Mouse (Mus musculus) megakaryocyte, adult 5-6 weeks (primary cell): ENCODE data around the gene Gm49342. TPM values are rescaled to one million over a fixed set of nuclear protein-coding genes. Genes with fewer than 3 reads are reported as not detected.
A peak's percentile ranks its signal among the peaks of the same experiment; 100 is the strongest.

Experiments used
- ATAC-seq: 2 replicates; pipeline ENCODE4 v1.8.0; 2016; ENCODE audit warnings: mild to moderate bottlenecking, inconsistent platforms; ENCODE audit not compliant: poor library complexity, severe bottlenecking
- total RNA-seq, 2 experiments: library from RNA; stranded (forward) in 1 of 2; stranded (reverse) in 1 of 2; fragments of 153-499, 151-499 nt in 1 of 2; fragments of 221-1000, 200-1000 nt in 1 of 2; gene quantifications; 2 replicates each; pipeline versions ENCODE4 v1.2.3 to v1.2.4; 2015 to 2017

Gene Gm49342
- total RNA-seq, 2 experiments from 2014 or later = 177 TPM; not detected in 1

DNA sequence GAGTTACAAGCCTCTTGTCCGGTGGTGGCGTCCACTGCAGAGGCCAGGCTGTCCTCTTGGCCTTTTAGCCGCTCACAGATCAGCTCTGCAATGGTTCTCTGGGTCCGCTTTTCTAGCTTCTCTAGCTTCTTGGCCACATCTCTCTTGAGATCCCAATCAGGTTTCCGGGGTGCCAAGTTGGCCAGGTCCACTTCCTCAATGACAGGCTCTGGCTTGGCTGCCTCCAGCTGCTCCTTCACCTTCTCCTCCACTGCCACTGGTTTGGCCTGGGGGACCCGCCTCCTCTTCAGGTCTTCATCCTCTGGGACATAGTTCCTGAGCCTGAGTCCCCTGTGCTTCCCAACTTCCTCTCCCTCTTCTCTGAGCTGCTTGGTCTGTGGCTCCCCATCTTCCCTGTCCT is 34.1 kb downstream of the Gm49342 start:
- ATAC-seq = peak; percentile 84

GRCm38 (mm10) chr14:50979631-50980030 is 35.3 kb downstream of the Gm49342 start:
- no peak for ATAC-seq

- no peak for ATAC-seq
Measured at GRCm38 (mm10) chr14:50981207-50981606, 36.9 kb downstream of the Gm49342 start.

GRCm38 (mm10) chr14:50981837-50982236 is 37.5 kb downstream of the Gm49342 start:
- no peak for ATAC-seq

DNA sequence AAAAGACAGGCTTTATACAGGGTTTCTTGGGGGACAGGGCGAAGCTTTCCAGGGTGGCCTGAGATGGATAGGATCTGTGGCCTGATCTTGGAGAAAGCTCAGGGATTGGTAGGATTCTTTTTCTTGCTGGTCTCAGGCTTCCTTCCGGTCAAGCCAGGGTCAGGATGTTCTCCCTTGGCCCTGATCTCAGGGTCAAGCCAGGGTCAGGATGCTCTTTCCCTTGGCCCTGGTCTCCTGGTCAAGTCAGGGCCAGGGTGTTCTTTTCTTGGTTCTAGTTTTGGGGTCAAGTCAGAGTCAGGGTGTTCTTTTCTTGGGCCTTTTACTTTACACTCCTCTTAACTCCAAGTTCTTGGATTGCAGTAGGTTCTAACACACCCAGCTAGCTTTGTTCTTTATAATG is 43.4 kb downstream of the Gm49342 start:
- no peak for ATAC-seq

GRCm38 (mm10) chr14:50991037-50991436 is 46.7 kb downstream of the Gm49342 start:
- no peak for ATAC-seq

- peak; percentile 98 for ATAC-seq
Measured at GRCm38 (mm10) chr14:50997088-50997487, 52.8 kb downstream of the Gm49342 start.

DNA sequence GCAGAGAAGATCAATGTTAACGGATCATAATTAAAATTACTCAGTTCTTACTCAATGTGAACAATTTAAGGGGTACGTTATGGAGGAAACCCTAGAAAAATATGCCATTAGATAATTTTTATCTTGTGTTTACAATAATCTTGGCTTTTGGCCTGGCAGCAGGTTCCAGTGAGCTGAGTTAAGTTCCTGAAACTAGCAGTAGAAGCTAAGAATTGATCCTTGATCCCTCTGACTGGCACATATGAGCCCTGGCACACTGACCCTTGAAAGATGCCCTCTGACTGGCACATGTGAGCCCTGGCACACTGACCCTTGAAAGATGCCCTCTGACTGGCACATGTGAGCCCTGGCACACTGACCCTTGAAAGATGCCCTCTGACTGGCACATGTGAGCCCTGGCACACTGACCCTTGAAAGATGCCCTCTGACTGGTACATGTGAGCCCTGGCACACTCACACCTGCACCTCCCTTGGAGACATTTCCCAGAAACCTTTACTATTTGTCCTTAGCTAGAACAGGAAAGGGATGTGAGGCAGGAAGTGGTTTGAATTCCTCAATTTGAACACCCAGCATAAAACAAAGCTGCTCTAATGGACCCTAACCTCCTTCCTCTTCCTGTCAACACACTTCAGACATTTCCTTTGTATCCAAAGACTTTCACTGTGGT is 53.8 kb downstream of the Gm49342 start:
- ATAC-seq = peak; percentile 30

DNA sequence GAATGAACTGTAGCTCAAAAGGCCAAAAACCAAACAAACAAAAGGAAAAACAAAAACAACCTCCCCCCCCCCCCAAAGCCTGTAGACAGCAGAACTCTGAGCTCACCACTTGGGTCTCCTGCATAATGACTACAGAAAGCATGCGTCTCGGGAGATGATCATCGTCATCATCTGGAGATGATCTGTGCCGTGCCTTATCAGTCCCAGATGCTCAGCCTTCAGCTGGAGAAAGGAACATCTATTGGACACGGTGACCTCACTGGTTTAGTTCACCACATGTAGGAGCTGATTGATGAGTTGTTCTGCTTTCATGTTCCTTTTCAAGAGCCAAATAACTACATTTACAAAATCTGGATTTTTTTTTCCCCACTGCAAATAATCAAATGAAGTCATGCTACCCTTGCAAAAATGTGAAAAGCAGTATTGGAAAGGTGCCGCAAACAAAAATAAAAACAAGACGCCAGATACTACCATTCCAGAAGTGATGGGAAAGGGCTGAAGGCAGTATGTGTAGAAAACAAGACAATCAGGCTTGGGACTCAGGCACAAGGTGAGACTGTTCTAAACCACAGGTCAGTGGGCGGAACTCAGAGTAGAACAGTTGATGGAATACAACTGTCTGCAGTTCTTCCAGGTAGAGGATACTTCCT is 63.0 kb downstream of the Gm49342 start, which contains the start of gene Rnase10:
TSS of gene Rnase10 (plus strand) at position 600 of the 650 bp plus-strand sequence.
- no peak for ATAC-seq

DNA sequence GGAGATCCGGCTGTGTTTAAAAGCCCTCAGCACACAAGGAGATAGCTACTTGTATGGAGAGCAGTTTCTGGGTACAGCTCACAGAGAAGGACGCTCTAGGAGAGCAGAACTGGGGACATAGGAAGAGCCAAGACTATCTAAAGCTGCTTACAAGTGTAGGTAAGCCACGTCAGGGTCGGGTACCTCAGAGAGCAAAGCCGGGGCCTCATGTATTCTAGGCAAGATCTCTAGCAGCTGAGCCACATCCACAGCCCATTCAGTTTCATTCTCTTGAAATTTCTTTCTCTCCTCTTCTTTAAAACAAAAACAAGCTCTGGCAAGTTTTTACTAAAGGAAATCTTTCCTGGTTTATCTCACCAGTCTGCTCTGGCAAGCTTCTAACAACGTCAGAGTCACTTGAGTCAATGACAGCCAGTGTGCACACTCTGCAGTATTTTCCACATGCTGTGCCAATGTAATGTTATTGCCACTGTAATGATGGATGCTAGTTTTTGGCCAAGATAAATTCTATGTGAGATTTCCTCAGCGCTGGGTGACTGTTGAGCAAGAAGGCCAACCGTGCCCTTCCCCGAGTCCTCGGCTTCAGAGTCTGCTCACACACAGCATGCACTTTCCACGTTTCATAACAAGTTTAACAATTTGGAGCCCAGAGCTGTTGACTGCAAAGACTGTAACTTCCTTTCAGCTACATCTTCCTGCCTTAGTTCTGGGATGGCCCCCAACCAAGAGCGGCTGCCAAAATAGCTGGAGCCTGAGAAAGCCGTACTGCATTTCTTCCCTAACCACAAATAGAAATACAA is 63.8 kb downstream of the Gm49342 start:
- ATAC-seq = peak; percentile 74

DNA sequence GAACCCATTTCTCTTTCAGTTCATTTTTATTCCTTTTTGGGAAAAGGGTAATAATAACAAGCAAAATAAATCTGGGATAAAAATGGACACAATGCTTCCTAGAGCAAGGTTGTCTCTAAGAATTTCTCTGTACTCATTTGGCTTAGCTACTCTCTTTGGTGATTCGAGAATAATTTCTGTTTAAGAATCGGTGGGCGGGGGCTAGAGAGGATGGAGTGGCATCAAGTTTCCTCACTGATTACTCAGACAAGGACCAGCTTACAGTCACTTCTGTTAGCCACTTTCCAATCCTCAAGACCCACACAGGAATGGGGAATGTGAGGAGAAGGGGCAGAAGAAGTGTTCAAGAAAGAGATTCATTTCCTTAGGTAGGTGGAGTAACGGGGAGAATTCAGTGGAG is 64.5 kb downstream of the Gm49342 start:
- no peak for ATAC-seq

DNA sequence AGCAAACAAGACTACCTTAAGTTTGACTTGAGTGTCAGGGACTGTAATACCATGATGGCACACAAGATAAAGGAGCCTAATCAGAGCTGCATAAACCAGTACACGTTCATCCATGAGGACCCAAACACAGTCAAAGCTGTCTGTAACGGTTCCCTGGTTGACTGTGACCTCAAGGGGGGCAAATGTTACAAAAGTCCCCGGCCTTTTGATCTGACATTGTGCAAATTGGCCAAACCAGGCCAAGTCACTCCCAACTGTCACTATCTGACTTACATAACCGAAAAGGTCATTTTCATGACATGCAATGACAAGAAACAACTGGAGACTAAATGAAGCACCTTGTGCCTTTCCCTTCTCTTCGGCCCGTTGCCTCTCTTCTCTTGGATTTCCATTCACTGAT is 65.3 kb downstream of the Gm49342 start:
- ATAC-seq = no peak

Other genes with a start within 250 kb of the Gm49342 start
- gene Olfr748, start 237.1 kb upstream of the Gm49342 start, total RNA-seq (2015) = not detected in 2 replicates
- gene Olfr748, start 237.1 kb upstream of the Gm49342 start, total RNA-seq (2017) = not detected in 2 replicates
- not detected in 2 replicates for gene Olfr749, start 199.4 kb upstream of the Gm49342 start, total RNA-seq (2015)
- gene Olfr749, start 199.4 kb upstream of the Gm49342 start, total RNA-seq (2017) = not detected in 2 replicates
- 21.2 and 23.1 TPM in 2 replicates for gene Ttc5, start 159.0 kb upstream of the Gm49342 start, total RNA-seq (2015)
- gene Ttc5, start 159.0 kb upstream of the Gm49342 start, total RNA-seq (2017) = 35.4 and 39.4 TPM in 2 replicates
- gene Ccnb1ip1, start 136.8 kb upstream of the Gm49342 start, total RNA-seq (2015) = not detected in 2 replicates
- gene Ccnb1ip1, start 136.8 kb upstream of the Gm49342 start, total RNA-seq (2017) = not detected in 2 replicates
- gene Parp2, start 136.7 kb upstream of the Gm49342 start, total RNA-seq (2015) = 59.7 and 62.1 TPM in 2 replicates
- gene Parp2, start 136.7 kb upstream of the Gm49342 start, total RNA-seq (2017) = 53.6 and 78.7 TPM in 2 replicates
- 200 and 215 TPM in 2 replicates for gene Tep1, start 74.0 kb upstream of the Gm49342 start, total RNA-seq (2015)
- gene Tep1, start 74.0 kb upstream of the Gm49342 start, total RNA-seq (2017) = 131 and 161 TPM in 2 replicates
- 0.07 and 0.27 TPM in 2 replicates for gene Klhl33, start 47.0 kb upstream of the Gm49342 start, total RNA-seq (2015)
- gene Klhl33, start 47.0 kb upstream of the Gm49342 start, total RNA-seq (2017) = 0.28 and 0.40 TPM in 2 replicates
- 101 and 107 TPM in 2 replicates for gene Osgep, start 19.6 kb upstream of the Gm49342 start, total RNA-seq (2015)
- 87.9 and 125 TPM in 2 replicates for gene Osgep, start 19.6 kb upstream of the Gm49342 start, total RNA-seq (2017)
- gene Apex1, start 19.5 kb upstream of the Gm49342 start, total RNA-seq (2015) = 46.3 and 64.2 TPM in 2 replicates
- gene Apex1, start 19.5 kb upstream of the Gm49342 start, total RNA-seq (2017) = 34.8 and 47.0 TPM in 2 replicates
- gene Pip4p1, start 13.7 kb upstream of the Gm49342 start, total RNA-seq (2015) = 115 and 118 TPM in 2 replicates
- 38.5 and 39.9 TPM in 2 replicates for gene Pip4p1, start 13.7 kb upstream of the Gm49342 start, total RNA-seq (2017)
- gene Pnp, start 13.4 kb upstream of the Gm49342 start, total RNA-seq (2015) = 329 and 405 TPM in 2 replicates
- gene Pnp, start 13.4 kb upstream of the Gm49342 start, total RNA-seq (2017) = 158 and 204 TPM in 2 replicates
- 14.4 and 16.7 TPM in 2 replicates for gene Pnp2, start 11.5 kb downstream of the Gm49342 start, total RNA-seq (2015)
- gene Pnp2, start 11.5 kb downstream of the Gm49342 start, total RNA-seq (2017) = 6.7 and 9.6 TPM in 2 replicates
- not detected in 2 replicates for gene Rnase10, start 63.2 kb downstream of the Gm49342 start, total RNA-seq (2015)
- not detected in 2 replicates for gene Rnase10, start 63.2 kb downstream of the Gm49342 start, total RNA-seq (2017)
- 0.11 TPM in 1 of 2 replicates, not detected in the other for gene Rnase9, start 97.4 kb downstream of the Gm49342 start, total RNA-seq (2015)
- gene Rnase9, start 97.4 kb downstream of the Gm49342 start, total RNA-seq (2017) = not detected in 2 replicates
- not detected in 2 replicates for gene Rnase11, start 105.6 kb downstream of the Gm49342 start, total RNA-seq (2015)
- not detected in 2 replicates for gene Rnase11, start 105.6 kb downstream of the Gm49342 start, total RNA-seq (2017)
- 11.4 and 11.6 TPM in 2 replicates for gene Rnase12, start 113.1 kb downstream of the Gm49342 start, total RNA-seq (2015)
- 8.2 and 10.4 TPM in 2 replicates for gene Rnase12, start 113.1 kb downstream of the Gm49342 start, total RNA-seq (2017)
- not detected in 2 replicates for gene Olfr750, start 129.9 kb downstream of the Gm49342 start, total RNA-seq (2015)
- not detected in 2 replicates for gene Olfr750, start 129.9 kb downstream of the Gm49342 start, total RNA-seq (2017)
- 36.2 and 44.8 TPM in 2 replicates for gene Rnase4, start 146.6 kb downstream of the Gm49342 start, total RNA-seq (2015)
- 21.0 and 22.3 TPM in 2 replicates for gene Rnase4, start 146.6 kb downstream of the Gm49342 start, total RNA-seq (2017)
- 8.2 and 10.0 TPM in 2 replicates for gene Ang, start 146.6 kb downstream of the Gm49342 start, total RNA-seq (2015)
- 9.4 and 13.7 TPM in 2 replicates for gene Ang, start 146.6 kb downstream of the Gm49342 start, total RNA-seq (2017)
- gene Eddm3b, start 169.9 kb downstream of the Gm49342 start, total RNA-seq (2015) = not detected in 2 replicates
- not detected in 2 replicates for gene Eddm3b, start 169.9 kb downstream of the Gm49342 start, total RNA-seq (2017)
- 288 and 294 TPM in 2 replicates for gene Rnase6, start 179.4 kb downstream of the Gm49342 start, total RNA-seq (2015)
- gene Rnase6, start 179.4 kb downstream of the Gm49342 start, total RNA-seq (2017) = 303 and 351 TPM in 2 replicates
- not detected in 2 replicates for gene Rnase1, start 202.3 kb downstream of the Gm49342 start, total RNA-seq (2015)
- gene Rnase1, start 202.3 kb downstream of the Gm49342 start, total RNA-seq (2017) = not detected in 2 replicates
- 7.5 and 8.9 TPM in 2 replicates for gene Rnase2b, start 217.7 kb downstream of the Gm49342 start, total RNA-seq (2015)
- gene Rnase2b, start 217.7 kb downstream of the Gm49342 start, total RNA-seq (2017) = 0.92 and 4.3 TPM in 2 replicates